Mouse (Mus musculus) erythroblast, embryonic 14.5 days (primary cell): ENCODE data around the gene Cacna1d. TPM values are rescaled to one million over a fixed set of nuclear protein-coding genes. Genes with fewer than 3 reads are reported as not detected.

Experiments
- H3K27me3 ChIP-seq: 2 replicates; pipeline ENCODE4 v1.6.1; 2012; ENCODE audit warnings: inconsistent platforms; ENCODE audit not compliant: control insufficient read depth
- H3K36me3 ChIP-seq: 2 replicates; pipeline ENCODE4 v1.6.1; 2012; ENCODE audit warnings: mild to moderate bottlenecking, inconsistent platforms; ENCODE audit not compliant: control insufficient read depth
- H3K4me1 ChIP-seq: 2 replicates; pipeline ENCODE4 v1.6.1; 2012; ENCODE audit warnings: inconsistent platforms; ENCODE audit not compliant: control insufficient read depth
- H3K4me3 ChIP-seq: replicated peaks from 2 replicates; pipeline ENCODE3; 2012; ENCODE audit warnings: moderate library complexity, mild to moderate bottlenecking, inconsistent platforms
- H3K9me3 ChIP-seq: 2 replicates; pipeline ENCODE4 v1.6.1; 2012; ENCODE audit warnings: low read length, inconsistent platforms, mixed read lengths; ENCODE audit not compliant: control insufficient read depth
- GATA1 ChIP-seq: IDR thresholded peaks from 2 replicates; pipeline ENCODE4 v1.6.1; 2012; ENCODE audit warnings: low read length, inconsistent platforms, mixed read lengths
- TAL1 ChIP-seq: IDR thresholded peaks from 3 replicates; pipeline ENCODE4 v1.6.1; 2012; ENCODE audit warnings: low read length, inconsistent platforms, mixed read lengths
- polyA plus RNA-seq: library from polyadenylated mRNA; stranded (reverse); fragments of >175 nt; gene quantifications from 2 replicates; pipeline ENCODE4 v1.2.3, GENCODE M21; 2012

Cacna1d gene
- polyA plus RNA-seq, 1 experiment = not detected

DNA sequence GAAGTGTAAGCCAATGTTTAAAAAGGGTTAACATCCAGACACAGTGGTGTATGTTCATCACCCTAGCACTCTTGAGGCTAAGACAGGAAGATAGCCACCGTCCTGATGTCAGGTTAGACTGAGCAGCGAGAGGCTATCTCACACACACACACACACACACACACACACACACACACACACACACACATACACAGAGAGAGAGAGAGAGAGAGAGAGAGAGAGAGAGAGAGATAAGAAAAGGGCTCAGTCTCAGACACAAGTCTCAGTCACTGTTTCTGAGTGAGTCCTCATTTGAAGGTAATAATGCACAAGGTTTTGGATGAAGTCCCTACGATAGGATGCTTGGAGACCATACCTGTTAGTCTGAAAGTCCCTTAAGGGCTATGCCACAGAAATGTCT lies 322.9 kb downstream of the Cacna1d start:
- Histone ChIP-seq H3K4me3 (no peak overlapping the region), H3K27me3 (no peaks in the 10 kb centered on the region), H3K36me3 (no peaks in the 10 kb centered on the region), H3K4me1 (peaks cover 7% of the 10 kb centered on the region), H3K9me3 (no peaks in the 10 kb centered on the region)
- no peak for TF ChIP-seq TAL1
- TF ChIP-seq GATA1 = no peak

- Histone ChIP-seq H3K36me3 (no peaks in the 10 kb centered on the region), H3K4me1 (peaks cover 7% of the 10 kb centered on the region), H3K4me3 (no peak overlapping the region), H3K27me3 (no peaks in the 10 kb centered on the region), H3K9me3 (no peaks in the 10 kb centered on the region)
- TF ChIP-seq GATA1 (no peak), TAL1 (no peak)
These were observed 323.6 kb downstream of the Cacna1d start for GRCm38 (mm10) chr14:30167606-30168005.

GRCm38 (mm10) chr14:30166036-30166435 lies 325.2 kb downstream of the Cacna1d start:
- TF ChIP-seq TAL1 (no peak), GATA1 (no peak)
- Histone ChIP-seq H3K36me3 (no peaks in the 10 kb centered on the region), H3K4me1 (peaks cover 7% of the 10 kb centered on the region), H3K9me3 (no peaks in the 10 kb centered on the region), H3K4me3 (no peak overlapping the region), H3K27me3 (no peaks in the 10 kb centered on the region)

- Histone ChIP-seq H3K27me3 (no peaks in the 10 kb centered on the region), H3K36me3 (no peaks in the 10 kb centered on the region), H3K4me3 (no peak overlapping the region), H3K4me1 (no peaks in the 10 kb centered on the region; the same call in 1 of the 2 replicates), H3K9me3 (no peaks in the 10 kb centered on the region)
- TF ChIP-seq GATA1 (no peak), TAL1 (no peak)
These were observed 327.2 kb downstream of the Cacna1d start for GRCm38 (mm10) chr14:30163733-30164708.

- no peaks in the 10 kb centered on the region for H3K27me3 ChIP-seq
- no peaks in the 10 kb centered on the region for H3K4me1 ChIP-seq
- TF ChIP-seq TAL1 = no peak
- no peak for TF ChIP-seq GATA1
- no peak overlapping the region for H3K4me3 ChIP-seq
- H3K36me3 ChIP-seq = no peaks in the 10 kb centered on the region
- no peaks in the 10 kb centered on the region for H3K9me3 ChIP-seq
These were observed 343.5 kb downstream of the Cacna1d start for GRCm38 (mm10) chr14:30147774-30148173.

GRCm38 (mm10) chr14:30138379-30138964 lies 352.8 kb downstream of the Cacna1d start:
- no peaks in the 10 kb centered on the region for H3K27me3 ChIP-seq
- no peak overlapping the region for H3K4me3 ChIP-seq
- no peaks in the 10 kb centered on the region; the same call in 1 of the 2 replicates for H3K4me1 ChIP-seq
- no peaks in the 10 kb centered on the region for H3K36me3 ChIP-seq
- H3K9me3 ChIP-seq = no peaks in the 10 kb centered on the region
- no peak for TF ChIP-seq TAL1
- no peak for TF ChIP-seq GATA1

- TF ChIP-seq GATA1 = no peak
- TF ChIP-seq TAL1 = no peak
- no peaks in the 10 kb centered on the region for H3K9me3 ChIP-seq
- no peaks in the 10 kb centered on the region for H3K36me3 ChIP-seq
- H3K4me3 ChIP-seq = no peak overlapping the region
- no peaks in the 10 kb centered on the region for H3K27me3 ChIP-seq
- H3K4me1 ChIP-seq = no peaks in the 10 kb centered on the region; the same call in 1 of the 2 replicates
These were observed 353.3 kb downstream of the Cacna1d start for GRCm38 (mm10) chr14:30137961-30138360.

DNA sequence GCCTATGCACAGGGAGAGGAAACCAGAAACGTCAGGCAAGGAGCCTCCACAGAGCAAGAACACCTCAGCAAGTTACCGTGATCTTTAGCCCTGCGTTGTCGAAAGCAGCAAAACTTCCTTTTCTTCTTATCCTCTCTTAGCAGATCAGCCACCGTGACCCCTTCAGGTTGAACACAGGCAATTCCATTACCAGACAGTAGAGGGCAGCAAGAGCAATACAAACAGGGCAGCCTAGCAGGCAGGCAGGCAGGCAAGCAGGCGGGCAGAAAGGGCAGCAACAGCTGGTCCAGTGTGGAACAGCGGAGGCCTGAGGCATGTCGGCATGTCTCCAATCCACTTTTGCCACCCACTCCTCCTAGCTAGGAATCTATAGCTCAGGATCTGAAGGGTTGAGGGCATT lies 354.3 kb downstream of the Cacna1d start:
- H3K36me3 ChIP-seq = no peaks in the 10 kb centered on the region
- no peak overlapping the region for H3K4me3 ChIP-seq
- H3K27me3 ChIP-seq = no peaks in the 10 kb centered on the region
- TF ChIP-seq GATA1 (no peak), TAL1 (no peak)
- no peaks in the 10 kb centered on the region for H3K9me3 ChIP-seq
- no peaks in the 10 kb centered on the region; the same call in 1 of the 2 replicates for H3K4me1 ChIP-seq

- Histone ChIP-seq H3K36me3 (no peaks in the 10 kb centered on the region), H3K9me3 (no peaks in the 10 kb centered on the region), H3K4me1 (no peaks in the 10 kb centered on the region; the same call in 1 of the 2 replicates), H3K4me3 (no peak overlapping the region), H3K27me3 (no peaks in the 10 kb centered on the region)
- no peak for TF ChIP-seq TAL1
- TF ChIP-seq GATA1 = no peak
These were observed 355.9 kb downstream of the Cacna1d start for GRCm38 (mm10) chr14:30135351-30135750.
